Mouse (Mus musculus) mouse embryonic stem cell (cell line): ENCODE data around the gene Gdi2.
"Not testable (repeated sequence)": the region's sequence is repeated elsewhere in the genome, so short reads cannot be mapped to it uniquely, and the experiment has no call there.

Experiments used
- in situ Hi-C, 2 experiments: fragments of 300-500 bp; cut with MboI; formaldehyde crosslinking; loops; 1 replicate in 1 of 2; 3 replicates in 1 of 2; pipeline ENCODE4 v1.14.3; 2019 to 2020; ENCODE audit warnings: low sequenced_read_pairs in 2 of 2, low pct_unique_long_range_greater_than_20kb in 1 of 2, mixed read lengths in 1 of 2; ENCODE audit not compliant: unreplicated experiment in 1 of 2

The Gdi2 gene

GRCm38 (mm10) chr13:3537594-3538222 is at the start of gene Gdi2:
Gdi2 (plus strand) TSS chr13:3538063.
- in situ Hi-C loops = no loop called here

- in situ Hi-C loops = no loop called here
These were observed 42.3 kb upstream of the Gdi2 start for GRCm38 (mm10) chr13:3495526-3495925.

GRCm38 (mm10) chr13:3501014-3501413 is 36.8 kb upstream of the Gdi2 start:
- in situ Hi-C loops = not testable (repeated sequence)

GRCm38 (mm10) chr13:3515351-3515750 is 22.5 kb upstream of the Gdi2 start:
- in situ Hi-C loops = not testable (repeated sequence)

- in situ Hi-C loops = not testable (repeated sequence)
These were observed 18.5 kb upstream of the Gdi2 start for GRCm38 (mm10) chr13:3519357-3519756.

GRCm38 (mm10) chr13:3519994-3520393 is 17.9 kb upstream of the Gdi2 start:
- in situ Hi-C loops = not testable (repeated sequence)

GRCm38 (mm10) chr13:3523459-3523858 is 14.4 kb upstream of the Gdi2 start:
- in situ Hi-C loops = no loop called here

GRCm38 (mm10) chr13:3523946-3524345 is 13.9 kb upstream of the Gdi2 start:
- in situ Hi-C loops = no loop called here

- in situ Hi-C loops = no loop called here
These were observed 12.2 kb upstream of the Gdi2 start for GRCm38 (mm10) chr13:3525611-3526051.

- in situ Hi-C loops = no loop called here
These were observed 11.5 kb upstream of the Gdi2 start for GRCm38 (mm10) chr13:3526328-3526727.

GRCm38 (mm10) chr13:3530451-3530850 is 7.4 kb upstream of the Gdi2 start:
- in situ Hi-C loops = no loop called here

GRCm38 (mm10) chr13:3531176-3531575 is 6.7 kb upstream of the Gdi2 start:
- in situ Hi-C loops = not testable (repeated sequence)

- in situ Hi-C loops = no loop called here
These were observed 6.1 kb upstream of the Gdi2 start for GRCm38 (mm10) chr13:3531692-3532320.

GRCm38 (mm10) chr13:3532451-3532850 is 5.4 kb upstream of the Gdi2 start:
- in situ Hi-C loops = no loop called here

GRCm38 (mm10) chr13:3534146-3534545 is 3.7 kb upstream of the Gdi2 start:
- in situ Hi-C loops = no loop called here

GRCm38 (mm10) chr13:3538223-3538968 is 533 bp downstream of the Gdi2 start:
- in situ Hi-C loops = no loop called here

GRCm38 (mm10) chr13:3538969-3539562 is 1.2 kb downstream of the Gdi2 start:
- in situ Hi-C loops = no loop called here

GRCm38 (mm10) chr13:3540166-3540565 is 2.3 kb downstream of the Gdi2 start:
- in situ Hi-C loops = no loop called here

- in situ Hi-C loops = no loop called here
These were observed 3.4 kb downstream of the Gdi2 start for GRCm38 (mm10) chr13:3541159-3541782.
